Mouse (Mus musculus) liver, postnatal 0 days (tissue): Measurements from ENCODE around the gene Abcc1. TPM values are rescaled to one million over a fixed set of nuclear protein-coding genes. Genes with fewer than 3 reads are reported as not detected.

Experiments
- ATAC-seq: fragments of 200-750 bp; cut with Nextera tagmentation; 2 replicates; pipeline ENCODE4 v1.8.0; 2017; ENCODE audit warnings: mild to moderate bottlenecking, moderate library complexity
- DNase-seq: peaks from one replicate; pipeline ENCODE4 v3.0.0-alpha.2; 2016
- H3K27ac ChIP-seq: fragments of 300-500 bp; sonication (generic); 2 replicates; pipeline ENCODE4 v1.5.1; 2014; ENCODE audit warnings: antibody characterized with exemption, moderate library complexity, mild to moderate bottlenecking, low read depth
- H3K27me3 ChIP-seq: fragments of 300-500 bp; sonication (generic); 2 replicates; pipeline ENCODE4 v1.6.1; 2014; ENCODE audit warnings: low read length, control low read depth, mixed read lengths; ENCODE audit not compliant: insufficient read depth
- H3K36me3 ChIP-seq: fragments of 300-500 bp; sonication (generic); replicated peaks from 2 replicates; pipeline ENCODE4 v1.6.1; 2014; ENCODE audit warnings: mild to moderate bottlenecking, control low read depth, low read length, moderate library complexity, mixed read lengths; ENCODE audit not compliant: insufficient read depth
- H3K4me1 ChIP-seq: fragments of 300-500 bp; sonication (generic); 2 replicates; pipeline ENCODE4 v1.6.1; 2014; ENCODE audit warnings: antibody characterized with exemption, mild to moderate bottlenecking, control low read depth; ENCODE audit not compliant: insufficient read depth
- H3K4me2 ChIP-seq: fragments of 300-500 bp; sonication (generic); 2 replicates; pipeline ENCODE4 v1.6.1; 2014; ENCODE audit warnings: low read depth, mild to moderate bottlenecking, low read length, moderate library complexity, mixed read lengths
- H3K4me3 ChIP-seq: fragments of 300-500 bp; sonication (generic); 2 replicates; pipeline ENCODE4 v1.5.1; 2014; ENCODE audit warnings: low read depth, low read length
- H3K9ac ChIP-seq: fragments of 300-500 bp; sonication (generic); replicated peaks from 2 replicates; pipeline ENCODE4 v1.6.1; 2014; ENCODE audit warnings: mild to moderate bottlenecking, moderate library complexity
- H3K9me3 ChIP-seq: fragments of 300-500 bp; sonication (generic); 2 replicates; pipeline ENCODE4 v1.6.1; 2016; ENCODE audit warnings: mild to moderate bottlenecking, control low read depth, low read length, mixed read lengths
- CTCF ChIP-seq: sonication (generic); IDR thresholded peaks from 2 replicates; pipeline ENCODE4 v1.5.1; 2016; ENCODE audit warnings: antibody characterized with exemption, low read depth
- EP300 ChIP-seq: IDR thresholded peaks from 2 replicates; pipeline ENCODE4 v1.6.1; 2016; ENCODE audit warnings: antibody characterized with exemption, low read depth, mild to moderate bottlenecking
- WGBS: fragments of 180-500 bp; shearing (Covaris S2); extraction: QIAGEN DNeasy Blood & Tissue Kit; methylation state at CpG from one replicate; pipeline ENCODE4 v1.1.7; 2014; ENCODE audit not compliant: insufficient replicate concordance; 5-methylcytosine and 5-hydroxymethylcytosine counted together
- polyA plus RNA-seq: library from polyadenylated mRNA; unstranded; fragments of >200 nt; fragmentation: Nextera tagmentation; extraction: Ambion mirVana; gene quantifications from 2 replicates; pipeline ENCODE4 v1.2.1, GENCODE M21; 2015

The Abcc1 gene
- polyA plus RNA-seq, 1 experiment from 2014 or later, result 1.7 TPM

DNA sequence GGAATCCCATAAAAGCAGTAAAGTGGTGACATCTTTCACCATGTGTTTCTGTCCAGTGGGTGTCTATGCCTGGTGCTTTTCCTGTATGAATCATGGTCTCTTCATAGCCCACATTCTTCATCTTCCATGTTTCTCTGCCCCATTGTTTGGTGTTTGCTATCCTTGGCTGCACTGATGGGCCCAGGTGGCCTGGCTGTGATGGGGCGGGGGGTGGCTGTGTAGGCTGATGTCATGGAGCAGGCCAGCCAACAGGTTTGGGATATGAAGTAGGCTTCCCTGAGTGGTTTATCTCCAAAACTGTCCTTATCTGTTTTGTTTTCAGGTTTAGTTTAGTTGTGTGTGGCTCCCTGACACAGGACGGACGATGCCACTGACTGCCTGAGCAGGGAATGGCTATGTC lies 60.7 kb downstream of the Abcc1 start:
- no peak for DNase-seq

DNA sequence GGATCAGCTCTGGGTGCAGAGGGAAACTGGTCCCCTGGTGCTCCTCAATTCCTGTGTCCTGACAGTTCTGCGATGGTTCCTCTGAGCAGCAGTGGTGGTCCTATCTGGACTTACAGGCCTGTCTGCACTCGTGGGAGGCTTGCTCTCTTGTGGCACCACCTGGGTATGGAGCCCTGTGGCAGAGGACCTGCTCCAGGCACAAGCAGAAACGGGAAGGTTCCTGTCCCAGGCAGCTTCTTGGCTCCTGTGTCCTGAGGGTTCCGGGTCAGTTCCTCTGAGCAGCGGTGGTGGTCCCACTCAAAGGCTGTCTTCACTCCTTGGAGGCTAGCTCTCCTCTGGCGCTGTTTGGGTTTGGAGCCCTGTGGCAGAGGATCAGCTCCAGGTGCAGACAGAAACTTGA lies 68.0 kb downstream of the Abcc1 start:
- no peaks in the 10 kb centered on the region for H3K9me3 ChIP-seq
- H3K4me1 ChIP-seq, result no peaks in the 10 kb centered on the region
- H3K36me3 ChIP-seq, result no peaks in the 10 kb centered on the region
- 82% methylated on average over 6 of the region's 6 CpGs for WGBS
- H3K27me3 ChIP-seq, result no peaks in the 10 kb centered on the region
- H3K9ac ChIP-seq, result no peak overlapping the region
- no peak overlapping the region for H3K4me2 ChIP-seq
- H3K27ac ChIP-seq, result no peak overlapping the region
- ATAC-seq (no peak), DNase-seq (no peak)
- H3K4me3 ChIP-seq, result no peak overlapping the region
- TF ChIP-seq CTCF (no peak), EP300 (no peak)

More for the DNA sequence above, 60.7 kb downstream of the Abcc1 start:
- Histone ChIP-seq H3K9ac (no peak overlapping the region), H3K36me3 (no peaks in the 10 kb centered on the region), H3K4me3 (no peak overlapping the region), H3K4me1 (no peaks in the 10 kb centered on the region), H3K27ac (no peak overlapping the region), H3K4me2 (no peak overlapping the region), H3K9me3 (no peaks in the 10 kb centered on the region), H3K27me3 (no peaks in the 10 kb centered on the region)
- TF ChIP-seq CTCF (no peak), EP300 (no peak)
- no peak for ATAC-seq
- 93% methylated on average over 3 of the region's 3 CpGs for WGBS

DNA sequence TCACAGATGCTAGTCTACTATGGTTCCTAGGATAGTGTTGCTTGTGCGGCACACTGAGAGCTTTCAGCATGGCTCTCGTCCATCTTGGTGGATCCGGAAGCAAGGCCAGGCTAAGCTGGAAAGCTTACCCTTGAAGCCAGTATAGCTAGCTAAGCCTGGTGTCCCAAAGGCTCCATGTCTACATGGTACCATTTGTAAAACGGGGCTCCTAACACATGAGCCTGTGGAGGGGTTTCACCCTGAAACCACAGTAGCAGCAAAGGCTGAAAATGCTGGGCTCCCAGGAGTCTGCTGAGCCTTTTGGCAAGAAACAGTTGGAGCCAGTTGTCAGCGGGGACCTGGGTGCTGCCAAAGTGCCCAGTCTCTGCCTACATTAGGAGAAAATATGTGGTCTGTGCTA lies 71.6 kb downstream of the Abcc1 start:
- WGBS, result 92% methylated on average over 5 of the region's 5 CpGs
- H3K27me3 ChIP-seq, result no peaks in the 10 kb centered on the region
- ATAC-seq (no peak), DNase-seq (no peak)
- H3K4me1 ChIP-seq, result no peaks in the 10 kb centered on the region
- TF ChIP-seq CTCF (no peak), EP300 (no peak)
- H3K9ac ChIP-seq, result no peak overlapping the region
- H3K27ac ChIP-seq, result no peak overlapping the region
- no peaks in the 10 kb centered on the region for H3K9me3 ChIP-seq
- no peak overlapping the region for H3K4me3 ChIP-seq
- no peaks in the 10 kb centered on the region for H3K36me3 ChIP-seq
- H3K4me2 ChIP-seq, result no peak overlapping the region

GRCm38 (mm10) chr16:14435526-14435925 lies 74.2 kb downstream of the Abcc1 start:
- no peak for TF ChIP-seq CTCF
- DNase-seq (no peak), ATAC-seq (no peak)
- 53% methylated on average over 1 of the region's 1 CpGs for WGBS
- H3K4me2 ChIP-seq, result no peak overlapping the region
- no peak overlapping the region for H3K4me3 ChIP-seq
- no peak overlapping the region for H3K9ac ChIP-seq
- H3K9me3 ChIP-seq, result no peaks in the 10 kb centered on the region
- H3K36me3 ChIP-seq, result no peaks in the 10 kb centered on the region
- no peak overlapping the region for H3K27ac ChIP-seq
- no peaks in the 10 kb centered on the region for H3K4me1 ChIP-seq
- H3K27me3 ChIP-seq, result no peaks in the 10 kb centered on the region

DNA sequence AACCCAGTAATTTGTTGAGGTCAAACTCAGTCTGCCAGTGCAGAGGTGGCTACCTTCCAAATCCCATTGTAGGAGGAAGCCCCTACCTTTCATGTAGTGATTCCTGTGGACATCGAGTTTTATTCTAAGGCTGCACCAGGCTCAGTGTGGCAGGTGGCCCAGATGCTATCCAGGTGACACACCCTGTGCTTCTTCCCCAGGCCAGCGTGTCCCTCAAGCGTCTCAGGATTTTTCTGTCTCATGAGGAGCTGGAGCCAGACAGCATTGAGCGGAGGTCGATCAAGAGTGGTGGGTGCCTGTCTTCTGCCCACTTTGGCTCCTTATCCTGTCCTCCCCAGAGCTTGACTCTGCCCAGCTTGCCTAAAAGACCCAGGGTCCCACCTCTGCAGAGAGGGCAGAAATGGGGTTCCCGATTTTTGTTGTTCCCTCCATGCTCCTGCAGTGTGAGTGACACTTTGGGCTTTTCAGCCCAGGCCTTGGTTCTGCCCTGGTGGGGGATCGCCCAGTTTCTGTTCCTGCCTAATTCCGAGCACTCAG lies 76.2 kb downstream of the Abcc1 start:
- WGBS, result 84% methylated on average over 8 of the region's 8 CpGs
- no peak for DNase-seq
- no peak for TF ChIP-seq EP300
- TF ChIP-seq CTCF, result no peak

DNA sequence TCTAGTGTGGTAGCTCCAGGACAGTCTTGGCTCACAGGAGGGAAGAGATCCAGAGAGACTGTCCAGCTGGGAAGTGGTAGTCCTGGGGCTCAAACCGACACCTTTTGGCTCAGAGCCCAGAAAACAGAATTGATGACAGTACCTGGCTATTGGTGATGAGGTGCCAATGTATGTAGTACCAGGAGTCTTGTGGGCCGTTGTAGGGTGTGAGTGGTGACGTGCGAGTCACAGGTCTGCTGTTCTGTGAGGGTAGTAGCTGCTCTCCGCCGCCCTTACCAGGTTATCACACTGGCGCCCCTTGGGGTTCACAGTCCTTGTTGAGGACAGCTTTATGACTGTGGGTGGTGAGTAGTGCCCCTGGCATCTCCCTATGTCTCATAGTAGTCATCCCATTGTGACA lies 77.2 kb downstream of the Abcc1 start:
- H3K4me3 ChIP-seq, result no peak overlapping the region
- no peaks in the 10 kb centered on the region for H3K4me1 ChIP-seq
- TF ChIP-seq EP300 (no peak), CTCF (no peak)
- no peak overlapping the region for H3K4me2 ChIP-seq
- H3K27me3 ChIP-seq, result no peaks in the 10 kb centered on the region
- 79% methylated on average over 7 of the region's 7 CpGs for WGBS
- no peak overlapping the region for H3K9ac ChIP-seq
- no peaks in the 10 kb centered on the region for H3K36me3 ChIP-seq
- no peaks in the 10 kb centered on the region for H3K9me3 ChIP-seq
- ATAC-seq, result no peak
- H3K27ac ChIP-seq, result no peak overlapping the region
- no peak for DNase-seq

More for the DNA sequence above, 76.2 kb downstream of the Abcc1 start:
- no peaks in the 10 kb centered on the region for H3K4me1 ChIP-seq
- ATAC-seq, result no peak
- H3K27me3 ChIP-seq, result no peaks in the 10 kb centered on the region
- no peak overlapping the region for H3K9ac ChIP-seq
- H3K4me3 ChIP-seq, result no peak overlapping the region
- H3K27ac ChIP-seq, result no peak overlapping the region
- H3K9me3 ChIP-seq, result no peaks in the 10 kb centered on the region
- no peak overlapping the region for H3K4me2 ChIP-seq
- no peaks in the 10 kb centered on the region for H3K36me3 ChIP-seq

GRCm38 (mm10) chr16:14439081-14439480 lies 77.7 kb downstream of the Abcc1 start:
- WGBS, result 48% methylated on average over 6 of the region's 6 CpGs
- Histone ChIP-seq H3K27ac (no peak overlapping the region), H3K9me3 (no peaks in the 10 kb centered on the region), H3K4me1 (no peaks in the 10 kb centered on the region), H3K4me2 (no peak overlapping the region), H3K27me3 (no peaks in the 10 kb centered on the region), H3K9ac (no peak overlapping the region), H3K4me3 (no peak overlapping the region), H3K36me3 (no peaks in the 10 kb centered on the region)
- TF ChIP-seq CTCF (no peak), EP300 (no peak)
- peak; percentile 51 for DNase-seq
- ATAC-seq, result no peak; the same call in 1 of the 2 replicates
